Mouse (Mus musculus): ENCODE data around the gene Hist1h1a. TPM values are rescaled to one million over a fixed set of nuclear protein-coding genes. Genes with fewer than 3 reads are reported as not detected.
"Not testable (repeated sequence)": the region's sequence is repeated elsewhere in the genome, so short reads cannot be mapped to it uniquely, and the experiment has no call there.

The Hist1h1a gene
- polyA plus RNA-seq, 1 experiment from 2014 or later, result 1.1 TPM

DNA sequence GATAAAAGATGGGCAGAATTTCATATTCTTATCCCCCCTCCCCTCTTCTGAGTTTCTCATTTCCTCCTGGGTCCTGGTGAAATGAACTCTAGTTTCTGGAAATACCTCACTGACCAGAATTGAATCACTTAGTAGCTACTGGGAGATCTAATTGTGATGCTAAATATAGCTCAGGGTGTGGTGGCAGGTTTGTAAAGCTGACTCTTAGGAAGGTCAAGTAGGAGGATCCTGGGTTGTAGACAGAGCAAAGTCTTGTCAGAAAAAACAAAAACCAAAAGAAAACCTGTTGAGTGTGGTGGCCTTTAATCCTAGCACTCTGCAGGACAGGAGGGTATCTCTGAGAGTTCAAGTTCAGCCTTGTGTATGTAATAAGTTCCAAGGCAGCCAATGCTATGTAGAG, 21.5 kb upstream of the Hist1h1a start:
- H3K9me3 ChIP-seq (ENCODE audit: control insufficient read depth, low read length), result no peaks in the 10 kb centered on the region
- H3K9ac ChIP-seq, result no peak overlapping the region
- peaks cover 17% of the 10 kb centered on the region for H3K4me1 ChIP-seq (replicated peaks; ENCODE audit: control insufficient read depth, insufficient read depth, low read length)
- H3K27me3 ChIP-seq (ENCODE audit: control insufficient read depth, insufficient read depth, low read length), result no peaks in the 10 kb centered on the region
- no peak overlapping the region for H3K4me3 ChIP-seq (replicated peaks; ENCODE audit: low read length)
- no peaks in the 10 kb centered on the region for H3K36me3 ChIP-seq (replicated peaks; ENCODE audit: control insufficient read depth, insufficient read depth)
- ATAC-seq (ENCODE audit: low FRiP score) (no peak), DNase-seq (ENCODE audit: low spot score) (no peak)
- no peak overlapping the region for H3K4me2 ChIP-seq (replicated peaks)
- H3K27ac ChIP-seq, result no peak overlapping the region

GRCm38 (mm10) chr13:23743215-23743614, 20.3 kb upstream of the Hist1h1a start:
- Histone ChIP-seq H3K9ac (no peak overlapping the region), H3K4me1 (replicated peaks; ENCODE audit: control insufficient read depth, insufficient read depth, low read length) (peaks cover 18% of the 10 kb centered on the region), H3K4me3 (replicated peaks; ENCODE audit: low read length) (no peak overlapping the region), H3K4me2 (replicated peaks) (no peak overlapping the region), H3K27ac (no peak overlapping the region), H3K9me3 (ENCODE audit: control insufficient read depth, low read length) (no peaks in the 10 kb centered on the region), H3K36me3 (replicated peaks; ENCODE audit: control insufficient read depth, insufficient read depth) (no peaks in the 10 kb centered on the region), H3K27me3 (ENCODE audit: control insufficient read depth, insufficient read depth, low read length) (no peaks in the 10 kb centered on the region)
- DNase-seq (ENCODE audit: low spot score) (no peak), ATAC-seq (ENCODE audit: low FRiP score) (no peak)
- 85% methylated on average over 5 of the region's 5 CpGs for WGBS

DNA sequence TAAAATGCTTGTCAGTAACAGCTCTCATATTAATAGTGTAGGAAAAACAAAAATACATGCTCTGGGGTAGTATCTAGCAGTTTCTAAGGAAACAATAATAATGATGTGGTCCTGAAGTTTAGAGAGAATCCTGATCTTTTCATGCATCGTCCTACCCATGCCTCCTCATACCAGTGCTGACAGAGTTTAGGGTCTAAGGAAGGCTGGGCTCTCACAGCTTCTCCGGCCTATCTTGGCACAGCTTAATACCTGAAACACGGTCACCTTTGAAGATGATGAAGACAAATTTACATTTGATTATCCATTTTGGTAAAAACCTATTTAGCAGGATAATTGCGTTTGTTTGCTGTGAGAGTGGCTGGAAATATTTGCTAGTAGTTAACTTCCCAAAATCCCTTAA, 19.5 kb upstream of the Hist1h1a start:
- peaks cover 17% of the 10 kb centered on the region for H3K4me1 ChIP-seq (replicated peaks; ENCODE audit: control insufficient read depth, insufficient read depth, low read length)
- WGBS, result 55% methylated on average over 4 of the region's 4 CpGs
- no peak overlapping the region for H3K4me3 ChIP-seq (replicated peaks; ENCODE audit: low read length)
- peak overlapping the region; percentile 84; the same call in 1 of the 2 replicates for H3K4me2 ChIP-seq (replicated peaks)
- no peaks in the 10 kb centered on the region for H3K9me3 ChIP-seq (ENCODE audit: control insufficient read depth, low read length)
- H3K9ac ChIP-seq, result no peak overlapping the region
- DNase-seq (ENCODE audit: low spot score) (no peak), ATAC-seq (ENCODE audit: low FRiP score) (no peak)
- H3K27ac ChIP-seq, result no peak overlapping the region
- H3K27me3 ChIP-seq (ENCODE audit: control insufficient read depth, insufficient read depth, low read length), result no peaks in the 10 kb centered on the region
- no peaks in the 10 kb centered on the region for H3K36me3 ChIP-seq (replicated peaks; ENCODE audit: control insufficient read depth, insufficient read depth)

GRCm38 (mm10) chr13:23744421-23745380, 18.8 kb upstream of the Hist1h1a start:
- H3K4me3 ChIP-seq (replicated peaks; ENCODE audit: low read length), result peak overlapping the region; percentile 29
- H3K36me3 ChIP-seq (replicated peaks; ENCODE audit: control insufficient read depth, insufficient read depth), result no peaks in the 10 kb centered on the region
- H3K9me3 ChIP-seq (ENCODE audit: control insufficient read depth, low read length), result no peaks in the 10 kb centered on the region
- no peak overlapping the region for H3K27ac ChIP-seq
- H3K4me2 ChIP-seq (replicated peaks), result peak overlapping the region; percentile 84
- H3K9ac ChIP-seq, result no peak overlapping the region
- DNase-seq (ENCODE audit: low spot score) (no peak), ATAC-seq (ENCODE audit: low FRiP score) (no peak)
- H3K27me3 ChIP-seq (ENCODE audit: control insufficient read depth, insufficient read depth, low read length), result no peaks in the 10 kb centered on the region
- peaks cover 17% of the 10 kb centered on the region for H3K4me1 ChIP-seq (replicated peaks; ENCODE audit: control insufficient read depth, insufficient read depth, low read length)
- 1% methylated on average over 17 of the region's 36 CpGs for WGBS

GRCm38 (mm10) chr13:23745381-23746161, 17.9 kb upstream of the Hist1h1a start, which contains the start of gene Hist1h3c:
Gene Hist1h3c, minus strand, starts transcription at chr13:23745602.
- DNase-seq (ENCODE audit: low spot score) (peak; percentile 95), ATAC-seq (ENCODE audit: low FRiP score) (peak; percentile 75; the same call in 1 of the 2 replicates)
- H3K36me3 ChIP-seq (replicated peaks; ENCODE audit: control insufficient read depth, insufficient read depth), result no peaks in the 10 kb centered on the region
- peak within 1 kb of the TSS; percentile 56 for H3K9ac ChIP-seq
- peak within 1 kb of the TSS; percentile 92 for H3K27ac ChIP-seq
- 1% methylated on average over 24 of the region's 28 CpGs for WGBS
- H3K27me3 ChIP-seq (ENCODE audit: control insufficient read depth, insufficient read depth, low read length), result no peaks in the 10 kb centered on the region
- H3K4me3 ChIP-seq (replicated peaks; ENCODE audit: low read length), result peak within 1 kb of the TSS; percentile 29
- H3K4me2 ChIP-seq (replicated peaks), result peak within 1 kb of the TSS; percentile 84
- peaks cover 11% of the 10 kb centered on the region for H3K4me1 ChIP-seq (replicated peaks; ENCODE audit: control insufficient read depth, insufficient read depth, low read length)
- no peaks in the 10 kb centered on the region for H3K9me3 ChIP-seq (ENCODE audit: control insufficient read depth, low read length)

- peaks cover 11% of the 10 kb centered on the region for H3K4me1 ChIP-seq (replicated peaks; ENCODE audit: control insufficient read depth, insufficient read depth, low read length)
- DNase-seq (ENCODE audit: low spot score) (peak; percentile 84), ATAC-seq (ENCODE audit: low FRiP score) (peak; percentile 94)
- H3K9ac ChIP-seq, result peak within 1 kb of the TSS; percentile 56
- peak within 1 kb of the TSS; percentile 29 for H3K4me3 ChIP-seq (replicated peaks; ENCODE audit: low read length)
- not testable (repeated sequence) for H3K36me3 ChIP-seq (replicated peaks; ENCODE audit: control insufficient read depth, insufficient read depth); H3K27me3 ChIP-seq (ENCODE audit: control insufficient read depth, insufficient read depth, low read length); H3K9me3 ChIP-seq (ENCODE audit: control insufficient read depth, low read length)
- under 1% methylated on average over 36 of the region's 58 CpGs for WGBS
- H3K4me2 ChIP-seq (replicated peaks), result peak within 1 kb of the TSS; percentile 84
- peak within 1 kb of the TSS; percentile 92 for H3K27ac ChIP-seq
Observed at GRCm38 (mm10) chr13:23746201-23747080, 17.0 kb upstream of the Hist1h1a start, which contains the start of gene Hist1h2bb. Gene Hist1h2bb, plus strand, starts transcription at chr13:23746734.

GRCm38 (mm10) chr13:23747081-23747891, 16.2 kb upstream of the Hist1h1a start:
- Histone ChIP-seq H3K4me2 (replicated peaks) (peak overlapping the region; percentile 84), H3K27ac (peak overlapping the region; percentile 92), H3K36me3 (replicated peaks; ENCODE audit: control insufficient read depth, insufficient read depth) (no peaks in the 10 kb centered on the region), H3K4me3 (replicated peaks; ENCODE audit: low read length) (peak overlapping the region; percentile 29), H3K4me1 (replicated peaks; ENCODE audit: control insufficient read depth, insufficient read depth, low read length) (peaks cover 15% of the 10 kb centered on the region), H3K9me3 (ENCODE audit: control insufficient read depth, low read length) (no peaks in the 10 kb centered on the region), H3K9ac (peak overlapping the region; percentile 54), H3K27me3 (ENCODE audit: control insufficient read depth, insufficient read depth, low read length) (no peaks in the 10 kb centered on the region)
- DNase-seq (ENCODE audit: low spot score) (no peak), ATAC-seq (ENCODE audit: low FRiP score) (peak; percentile 4; the same call in 1 of the 2 replicates)
- 5% methylated on average over 10 of the region's 13 CpGs for WGBS

DNA sequence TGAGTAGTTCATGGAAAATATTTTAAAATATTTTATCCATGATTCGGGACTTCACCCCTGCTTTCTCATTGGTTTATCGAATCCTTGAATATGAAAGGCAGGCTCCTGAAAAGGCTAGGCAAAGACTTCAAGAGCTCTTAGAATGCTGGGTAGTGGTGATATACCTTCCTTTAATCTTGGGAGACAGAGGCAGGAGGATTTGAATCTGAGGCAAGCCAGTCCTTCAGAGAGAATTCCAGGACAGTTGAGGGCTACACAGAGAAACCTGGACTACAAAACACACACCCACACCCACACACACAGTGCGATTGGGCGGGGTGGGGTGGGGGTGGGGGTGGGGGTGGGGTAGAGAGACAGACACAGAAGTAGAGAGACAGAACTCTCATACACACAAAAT, 15.6 kb upstream of the Hist1h1a start:
- Histone ChIP-seq H3K9ac (0 out of 2 replicates have a peak overlapping the region, but pooled peaks have one; percentile 54), H3K4me3 (replicated peaks; ENCODE audit: low read length) (no peak overlapping the region), H3K27ac (peak overlapping the region; percentile 92; the same call in 1 of the 2 replicates), H3K9me3 (ENCODE audit: control insufficient read depth, low read length) (no peaks in the 10 kb centered on the region), H3K27me3 (ENCODE audit: control insufficient read depth, insufficient read depth, low read length) (no peaks in the 10 kb centered on the region), H3K36me3 (replicated peaks; ENCODE audit: control insufficient read depth, insufficient read depth) (no peaks in the 10 kb centered on the region), H3K4me2 (replicated peaks) (no peak overlapping the region), H3K4me1 (replicated peaks; ENCODE audit: control insufficient read depth, insufficient read depth, low read length) (peaks cover 15% of the 10 kb centered on the region)
- no peak for ATAC-seq (ENCODE audit: low FRiP score)
- WGBS, result 5% methylated on average over 4 of the region's 4 CpGs
- DNase-seq (ENCODE audit: low spot score), result no peak
